Mouse (Mus musculus): ENCODE results near the gene Xpo6. TPM values are rescaled to one million over a fixed set of nuclear protein-coding genes. Genes with fewer than 3 reads are reported as not detected.

The Xpo6 gene
- polyA plus RNA-seq, 1 experiment from 2014 or later = 39.8 TPM

DNA sequence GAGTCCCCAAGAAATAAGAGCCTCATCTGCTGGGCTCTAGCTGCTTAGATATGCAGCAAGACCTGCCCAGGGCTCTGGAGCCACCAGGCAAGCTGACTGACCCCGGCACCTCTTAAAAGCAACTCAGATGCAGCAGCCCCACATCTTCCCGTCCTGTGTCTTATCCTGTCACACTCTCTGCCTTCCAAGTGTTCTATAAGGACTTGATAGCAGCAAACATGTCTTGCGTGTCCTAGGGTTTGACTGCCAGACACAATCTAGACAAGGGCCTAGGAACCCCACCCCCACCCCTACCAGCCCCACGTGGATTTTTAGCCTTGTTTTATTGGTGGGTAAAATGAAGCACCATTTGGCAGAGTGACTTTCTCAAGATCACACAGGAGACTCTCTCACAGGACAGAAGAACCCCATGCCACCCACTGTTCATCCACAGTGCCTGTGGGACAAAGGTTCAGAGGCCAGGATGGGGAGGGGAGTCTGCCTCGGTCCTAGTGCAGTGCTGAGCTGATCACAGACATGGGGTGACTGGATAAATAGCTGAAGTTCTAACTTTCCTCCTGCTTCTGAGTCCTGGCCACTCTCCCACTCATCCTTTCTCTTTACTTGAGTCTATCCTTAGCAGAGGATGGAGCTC is 134.9 kb downstream of the Xpo6 start:
- Histone ChIP-seq H3K27me3 (replicated peaks) (peaks cover 55% of the 10 kb centered on the region), H3K4me2 (no peak overlapping the region), H3K9ac (no peak overlapping the region), H3K4me3 (no peak overlapping the region), H3K36me3 (no peaks in the 10 kb centered on the region), H3K9me3 (replicated peaks) (no peaks in the 10 kb centered on the region; the same call in 1 of the 2 replicates), H3K27ac (no peak overlapping the region), H3K4me1 (no peaks in the 10 kb centered on the region)
- ATAC-seq = no peak
- 57% methylated on average over 5 of the region's 5 CpGs for WGBS (ENCODE audit: insufficient replicate concordance)

DNA sequence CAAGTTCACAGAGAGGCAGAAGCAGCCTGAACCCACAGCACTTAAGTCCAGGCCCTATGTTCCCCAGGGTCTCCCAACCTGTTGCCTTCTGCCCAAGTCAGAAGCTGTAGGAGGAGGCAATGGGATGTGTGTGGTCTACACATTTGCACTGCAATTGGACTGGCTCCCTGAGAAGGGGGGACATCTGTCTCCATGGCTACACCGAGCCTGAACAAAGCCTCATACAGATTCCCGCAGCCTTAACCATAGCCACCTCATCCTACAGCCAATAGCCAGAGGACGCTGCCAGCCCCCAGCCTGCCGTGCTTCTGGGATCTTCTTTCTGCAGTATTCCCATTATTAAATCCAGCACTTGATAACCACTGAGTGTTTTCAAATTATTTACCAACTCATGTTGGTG is 138.1 kb downstream of the Xpo6 start:
- peaks cover 78% of the 10 kb centered on the region for H3K27me3 ChIP-seq (replicated peaks)
- no peak overlapping the region for H3K9ac ChIP-seq
- no peak overlapping the region for H3K27ac ChIP-seq
- no peak for ATAC-seq
- H3K4me2 ChIP-seq = no peak overlapping the region
- no peaks in the 10 kb centered on the region; the same call in 1 of the 2 replicates for H3K9me3 ChIP-seq (replicated peaks)
- H3K4me1 ChIP-seq = no peaks in the 10 kb centered on the region
- no peaks in the 10 kb centered on the region for H3K36me3 ChIP-seq
- WGBS (ENCODE audit: insufficient replicate concordance) = 69% methylated on average over 4 of the region's 4 CpGs
- no peak overlapping the region for H3K4me3 ChIP-seq

DNA sequence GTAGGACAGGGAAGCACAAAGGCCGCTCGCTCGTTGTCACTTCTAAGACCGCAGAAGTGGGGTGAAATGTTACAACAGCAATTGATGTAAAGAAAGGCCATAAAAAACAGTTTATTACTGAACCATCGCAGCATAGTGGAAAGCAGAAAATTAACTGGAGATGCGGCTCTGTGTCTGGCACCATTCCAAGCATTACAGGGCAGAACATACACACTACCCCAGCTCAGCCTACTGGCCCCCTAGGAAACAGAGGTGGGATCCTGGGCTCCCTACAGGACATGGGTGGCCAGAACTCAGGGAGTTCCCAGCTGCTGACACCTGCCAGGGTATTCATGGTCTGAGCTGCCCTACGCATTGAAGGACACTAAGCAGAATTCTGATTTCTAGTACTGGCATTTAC is 141.4 kb downstream of the Xpo6 start:
- H3K4me3 ChIP-seq = no peak overlapping the region
- H3K4me1 ChIP-seq = no peaks in the 10 kb centered on the region
- no peak overlapping the region for H3K9ac ChIP-seq
- H3K27me3 ChIP-seq (replicated peaks) = peaks cover 92% of the 10 kb centered on the region
- no peak for ATAC-seq
- H3K4me2 ChIP-seq = no peak overlapping the region
- 75% methylated on average over 7 of the region's 7 CpGs for WGBS (ENCODE audit: insufficient replicate concordance)
- H3K27ac ChIP-seq = no peak overlapping the region
- H3K9me3 ChIP-seq (replicated peaks) = no peaks in the 10 kb centered on the region
- no peaks in the 10 kb centered on the region for H3K36me3 ChIP-seq

DNA sequence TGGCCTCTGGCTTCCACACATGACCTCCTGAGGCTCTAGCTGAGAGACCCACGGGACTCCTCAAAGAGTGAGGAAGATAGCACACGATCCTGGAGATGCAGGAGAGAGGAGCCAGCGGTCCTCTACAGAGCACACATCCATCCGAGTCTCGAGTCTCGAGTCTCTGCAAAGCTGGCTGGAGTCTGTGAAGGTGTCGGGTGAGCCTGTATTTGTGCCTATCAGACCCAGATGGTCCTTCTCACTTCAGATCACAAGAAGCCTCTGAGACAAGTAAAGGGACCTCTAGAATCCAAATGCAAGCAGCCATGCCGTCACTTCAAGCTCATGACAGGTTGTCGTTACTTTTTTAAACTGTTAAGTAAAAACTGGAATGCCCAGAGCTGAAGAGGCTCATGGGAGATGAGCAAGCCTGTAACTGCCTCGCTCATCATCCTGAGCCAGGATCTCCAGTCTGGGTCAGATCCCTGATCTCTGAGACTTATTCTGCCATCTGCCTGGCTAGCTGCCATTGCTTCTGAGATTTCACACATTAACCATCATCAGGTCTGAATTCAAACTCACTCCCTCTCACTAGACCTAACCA is 142.9 kb downstream of the Xpo6 start:
- Histone ChIP-seq H3K27me3 (replicated peaks) (peaks cover 86% of the 10 kb centered on the region), H3K36me3 (no peaks in the 10 kb centered on the region), H3K4me1 (no peaks in the 10 kb centered on the region), H3K9ac (no peak overlapping the region), H3K27ac (no peak overlapping the region), H3K4me3 (no peak overlapping the region), H3K9me3 (replicated peaks) (no peaks in the 10 kb centered on the region), H3K4me2 (no peak overlapping the region)
- 56% methylated on average over 10 of the region's 10 CpGs for WGBS (ENCODE audit: insufficient replicate concordance)
- ATAC-seq = no peak

DNA sequence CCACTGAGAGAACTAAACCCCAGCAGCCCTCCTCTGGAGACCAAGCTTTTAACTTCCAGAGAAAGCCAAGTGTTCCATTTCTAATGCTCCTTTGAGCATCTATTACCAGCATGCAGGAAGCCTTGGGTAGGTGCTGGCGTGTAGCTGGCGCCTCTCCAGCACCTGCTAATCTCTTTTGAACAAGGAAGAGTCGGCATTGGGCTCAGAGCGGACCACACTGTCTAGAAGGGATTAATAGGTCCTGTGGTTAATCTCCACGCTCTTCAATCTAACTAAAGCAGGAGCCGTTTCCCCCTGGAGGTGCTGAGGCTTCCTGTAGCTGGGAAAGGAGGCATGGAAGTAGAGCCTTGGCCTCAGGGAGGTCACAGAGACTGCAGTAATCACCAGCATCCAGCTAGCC is 145.7 kb downstream of the Xpo6 start:
- H3K4me1 ChIP-seq = no peaks in the 10 kb centered on the region
- ATAC-seq = no peak

DNA sequence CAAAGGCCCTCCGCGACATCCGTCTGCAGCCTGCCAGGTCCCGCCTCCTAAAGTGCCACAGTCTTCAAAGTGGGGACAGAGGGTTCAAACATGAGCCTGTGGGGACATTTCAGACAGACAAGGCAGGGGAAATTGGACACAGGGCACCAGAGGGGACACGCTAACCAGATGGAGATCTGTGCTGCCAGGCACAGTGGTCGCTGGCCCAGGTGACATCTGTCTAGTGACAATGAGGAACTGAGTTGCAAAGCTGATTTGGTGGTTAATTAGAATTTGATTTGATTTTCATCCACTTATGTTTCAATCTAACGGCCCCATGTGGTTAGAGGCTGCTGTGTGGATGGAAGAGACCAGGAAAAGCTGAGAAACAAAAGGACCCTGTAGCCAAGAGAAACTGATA is 146.7 kb downstream of the Xpo6 start:
- ATAC-seq = no peak
- Histone ChIP-seq H3K4me2 (no peak overlapping the region), H3K27me3 (replicated peaks) (peaks cover 80% of the 10 kb centered on the region), H3K9me3 (replicated peaks) (no peaks in the 10 kb centered on the region), H3K27ac (no peak overlapping the region), H3K4me1 (no peaks in the 10 kb centered on the region), H3K4me3 (no peak overlapping the region), H3K9ac (no peak overlapping the region), H3K36me3 (no peaks in the 10 kb centered on the region)
- WGBS (ENCODE audit: insufficient replicate concordance) = 68% methylated on average over 7 of the region's 7 CpGs

More for the DNA sequence above, 145.7 kb downstream of the Xpo6 start:
- Histone ChIP-seq H3K36me3 (no peaks in the 10 kb centered on the region), H3K27ac (no peak overlapping the region), H3K4me3 (no peak overlapping the region), H3K9ac (no peak overlapping the region), H3K4me2 (no peak overlapping the region), H3K9me3 (replicated peaks) (no peaks in the 10 kb centered on the region), H3K27me3 (replicated peaks) (peaks cover 85% of the 10 kb centered on the region)
- WGBS (ENCODE audit: insufficient replicate concordance) = 41% methylated on average over 6 of the region's 6 CpGs

DNA sequence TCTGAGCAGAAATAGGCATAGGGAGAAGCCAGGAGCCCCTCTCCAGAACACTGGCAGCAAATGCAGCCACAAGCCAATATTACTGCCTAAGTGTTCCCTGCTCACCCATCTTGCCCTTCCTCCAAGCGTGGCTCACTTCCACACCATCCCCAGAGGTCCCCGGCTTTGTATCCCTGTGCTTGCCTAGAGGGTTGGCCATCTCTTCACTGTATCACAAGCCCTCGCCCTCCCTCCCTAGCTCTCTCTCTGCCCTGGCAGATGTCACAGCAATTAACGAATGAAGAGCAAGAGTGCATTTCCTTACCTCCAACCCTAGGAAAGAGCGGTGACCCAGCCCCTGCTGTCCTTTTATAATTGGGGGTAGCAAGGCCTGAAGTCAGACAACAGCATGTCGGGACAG is 148.4 kb downstream of the Xpo6 start:
- ATAC-seq = no peak
- Histone ChIP-seq H3K4me2 (no peak overlapping the region), H3K9me3 (replicated peaks) (no peaks in the 10 kb centered on the region), H3K4me3 (no peak overlapping the region), H3K27me3 (replicated peaks) (peaks cover 75% of the 10 kb centered on the region), H3K36me3 (no peaks in the 10 kb centered on the region), H3K27ac (no peak overlapping the region), H3K4me1 (no peaks in the 10 kb centered on the region), H3K9ac (no peak overlapping the region)
- 38% methylated on average over 6 of the region's 6 CpGs for WGBS (ENCODE audit: insufficient replicate concordance)

Other genes with a start within 250 kb of the Xpo6 start
- 0.04 TPM in 1 of 2 replicates, not detected in the other for gene Gsg1l, start 118.1 kb downstream of the Xpo6 start, polyA plus RNA-seq (2016; fragmentation: Nextera tagmentation; extraction: Ambion mirVana)
- 4.2 and 5.0 TPM in 2 replicates for gene Sbk1, start 72.1 kb upstream of the Xpo6 start, polyA plus RNA-seq (2016; fragmentation: Nextera tagmentation; extraction: Ambion mirVana)
- 14.5 and 15.6 TPM in 2 replicates for gene Lat, start 169.1 kb upstream of the Xpo6 start, polyA plus RNA-seq (2016; fragmentation: Nextera tagmentation; extraction: Ambion mirVana)
- 27.3 and 29.1 TPM in 2 replicates for gene Spns1, start 176.9 kb upstream of the Xpo6 start, polyA plus RNA-seq (2016; fragmentation: Nextera tagmentation; extraction: Ambion mirVana)
- gene Nfatc2ip, start 196.2 kb upstream of the Xpo6 start, polyA plus RNA-seq (2016; fragmentation: Nextera tagmentation; extraction: Ambion mirVana) = 3.6 and 3.7 TPM in 2 replicates
- 0.08 TPM in 1 of 2 replicates, not detected in the other for gene Cd19, start 214.4 kb upstream of the Xpo6 start, polyA plus RNA-seq (2016; fragmentation: Nextera tagmentation; extraction: Ambion mirVana)
- gene Rabep2, start 228.3 kb upstream of the Xpo6 start, polyA plus RNA-seq (2016; fragmentation: Nextera tagmentation; extraction: Ambion mirVana) = 9.6 and 10.2 TPM in 2 replicates

Data from liver, embryonic 12.5 days (tissue).